In genomic region chr3:61535751-61536150, GRCm38 (mm10) we compare ENCODE assay signal across 16 mouse cellular contexts.
A peak's percentile ranks its signal among the peaks of the same experiment; 100 is the strongest.
DNase-seq lines count a peak whose midpoint lies in the region; ATAC-seq lines count a peak whose summit lies in the region.
"Had no signal": no experiment of that assay in that cellular context is flagged by ENCODE, and none has a peak within 500 bp of the region (broad histone marks: within the 10 kb centered on the region; RNA-seq: fewer than 3 reads in every experiment).

No protein-coding gene starts in this region.

- ATAC-seq in frontal cortex, adult (ENCODE audit: low TSS enrichment), result peak; percentile 67
- ATAC-seq: CD4-positive, CD25-positive, alpha-beta regulatory T cell, adult 4 months; forebrain, embryonic 15.5 days had no signal

- DNase-seq in frontal cortex, postnatal 36 days (ENCODE audit: low spot score in 2 of 2), result no peak
- peak; percentile 36 for DNase-seq in layer of hippocampus, adult 9-11 months
- DNase-seq in layer of hippocampus, postnatal 25 days (ENCODE audit: extremely low spot score in 1 of 2, low spot score in 1 of 2), result no peak
- peak; percentile 5 for DNase-seq in CD4-positive helper T cell, adult 2 months (ENCODE audit: low read depth, low spot score)
- peak; percentile 19 for DNase-seq in Muller cell, postnatal 12 days (ENCODE audit: inconsistent ontology term)
- no peak for DNase-seq in thymus, adult 18-20 months
- DNase-seq: adrenal gland, postnatal 10 days; cerebellum, adult 11-12 months; cerebellum, adult 9-10 months; cerebellum, postnatal 25 days; gastrocnemius, postnatal 36 days; heart, adult 11 months; heart, postnatal 36 days had no signal

Comparison
In these comparisons a context has a peak if more than half of its experiments do, and no peak if none do; other contexts are left out.
1. DNase-seq: peak in layer of hippocampus, adult 9-11 months (single experiment), CD4-positive helper T cell, adult 2 months (single experiment) and Muller cell, postnatal 12 days (single experiment); none in frontal cortex, postnatal 36 days (0 of 2), layer of hippocampus, postnatal 25 days (0 of 2) and thymus, adult 18-20 months (0 of 2).